Mouse (Mus musculus): ENCODE results near the gene Mettl14. TPM values are rescaled to one million over a fixed set of nuclear protein-coding genes. Genes with fewer than 3 reads are reported as not detected.

Mettl14 gene
- 17.8 and 19.6 TPM in 2 replicates for polyA plus RNA-seq (2012; rRNA removed)

DNA sequence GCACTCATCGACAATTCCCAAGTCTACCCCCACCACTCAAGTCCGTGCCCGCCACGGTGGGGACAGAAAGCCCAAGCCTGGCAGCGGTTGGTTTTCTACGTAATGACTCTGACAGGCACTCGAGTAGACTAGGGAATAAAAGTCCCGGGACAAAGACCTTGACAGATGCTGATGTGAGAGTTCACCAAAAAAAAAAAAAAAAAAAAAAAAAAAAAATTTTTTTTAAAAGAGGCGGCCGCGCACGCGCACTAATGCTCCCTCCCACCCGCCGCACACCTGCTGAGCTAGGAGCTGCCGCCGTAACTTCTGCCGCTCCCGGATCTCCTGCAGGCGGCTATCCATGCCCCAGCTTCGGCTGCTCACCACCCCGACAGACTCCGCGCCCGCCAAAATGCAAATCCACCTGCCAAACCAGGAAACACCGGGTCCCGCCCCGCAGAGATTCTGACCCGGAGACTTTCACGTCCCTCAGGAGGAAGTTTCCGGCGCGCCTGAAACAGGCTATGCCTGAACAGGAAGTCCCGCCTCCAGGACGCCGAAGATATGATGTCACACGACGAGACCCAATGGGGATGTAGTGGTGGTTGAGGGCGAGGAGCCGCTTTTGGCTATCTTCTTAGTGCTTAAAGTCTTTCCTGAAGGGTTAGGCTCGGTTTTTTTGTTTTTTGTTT is at the start of gene Mettl14:
TSS of gene Mettl14 (minus strand) at position 623 of the 671 bp plus-strand sequence.

Other genes starting within 250 kb of the Mettl14 start
- 0.74 and 2.1 TPM in 2 replicates for gene Synpo2, start 150.0 kb downstream of the Mettl14 start, polyA plus RNA-seq (2012; rRNA removed)
- 14.6 and 32.0 TPM in 2 replicates for gene Sec24d, start 118.7 kb downstream of the Mettl14 start, polyA plus RNA-seq (2012; rRNA removed)
- gene Prss12, start 60.8 kb upstream of the Mettl14 start, polyA plus RNA-seq (2012; rRNA removed) = 5.3 and 12.3 TPM in 2 replicates

All from central nervous system, embryonic 14 days (tissue).